Mouse (Mus musculus): ENCODE data around the gene Rtn1. TPM values are rescaled to one million over a fixed set of nuclear protein-coding genes. Genes with fewer than 3 reads are reported as not detected.

The Rtn1 gene
- polyA plus RNA-seq, 1 experiment from 2014 or later: 1,241 TPM

DNA sequence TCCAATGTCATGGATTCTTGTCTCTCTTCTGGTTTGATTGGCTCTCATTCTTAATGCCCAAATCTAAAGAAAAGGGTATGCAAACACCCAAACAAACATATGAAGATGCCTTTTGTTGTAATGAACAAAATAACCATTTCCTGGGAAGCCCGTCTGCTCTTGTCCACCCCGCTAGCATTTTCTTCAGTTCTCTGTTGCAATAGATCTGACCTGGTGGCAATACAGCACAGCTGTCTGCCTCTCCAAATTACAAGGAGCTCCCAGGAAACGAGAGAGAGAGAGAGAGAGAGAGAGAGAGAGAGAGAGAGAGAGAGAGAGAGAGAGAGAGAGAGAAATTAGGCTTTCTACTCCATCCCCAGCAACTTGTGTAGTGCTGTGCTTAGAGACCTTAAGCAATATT lies 42.1 kb downstream of the Rtn1 start:
- Histone ChIP-seq H3K27me3 (no peaks in the 10 kb centered on the region), H3K4me1 (peaks cover 22% of the 10 kb centered on the region), H3K36me3 (ENCODE audit: poor library complexity, severe bottlenecking) (no peaks in the 10 kb centered on the region), H3K27ac (0 out of 2 replicates have a peak overlapping the region, but pooled peaks have one; percentile 63), H3K4me2 (no peak overlapping the region), H3K9ac (no peak overlapping the region), H3K4me3 (no peak overlapping the region), H3K9me3 (replicated peaks) (no peaks in the 10 kb centered on the region)
- no peak for ATAC-seq
- 24% methylated on average over 3 of the region's 3 CpGs for WGBS

- Histone ChIP-seq H3K27ac (peak overlapping the region; percentile 63), H3K9me3 (replicated peaks) (no peaks in the 10 kb centered on the region), H3K4me3 (no peak overlapping the region), H3K27me3 (no peaks in the 10 kb centered on the region), H3K36me3 (ENCODE audit: poor library complexity, severe bottlenecking) (no peaks in the 10 kb centered on the region), H3K4me2 (no peak overlapping the region), H3K9ac (no peak overlapping the region), H3K4me1 (peaks cover 22% of the 10 kb centered on the region)
- peak; percentile 58 for ATAC-seq
- 80% methylated on average over 2 of the region's 2 CpGs for WGBS
Measured at GRCm38 (mm10) chr12:72366104-72366437, 42.8 kb downstream of the Rtn1 start.

DNA sequence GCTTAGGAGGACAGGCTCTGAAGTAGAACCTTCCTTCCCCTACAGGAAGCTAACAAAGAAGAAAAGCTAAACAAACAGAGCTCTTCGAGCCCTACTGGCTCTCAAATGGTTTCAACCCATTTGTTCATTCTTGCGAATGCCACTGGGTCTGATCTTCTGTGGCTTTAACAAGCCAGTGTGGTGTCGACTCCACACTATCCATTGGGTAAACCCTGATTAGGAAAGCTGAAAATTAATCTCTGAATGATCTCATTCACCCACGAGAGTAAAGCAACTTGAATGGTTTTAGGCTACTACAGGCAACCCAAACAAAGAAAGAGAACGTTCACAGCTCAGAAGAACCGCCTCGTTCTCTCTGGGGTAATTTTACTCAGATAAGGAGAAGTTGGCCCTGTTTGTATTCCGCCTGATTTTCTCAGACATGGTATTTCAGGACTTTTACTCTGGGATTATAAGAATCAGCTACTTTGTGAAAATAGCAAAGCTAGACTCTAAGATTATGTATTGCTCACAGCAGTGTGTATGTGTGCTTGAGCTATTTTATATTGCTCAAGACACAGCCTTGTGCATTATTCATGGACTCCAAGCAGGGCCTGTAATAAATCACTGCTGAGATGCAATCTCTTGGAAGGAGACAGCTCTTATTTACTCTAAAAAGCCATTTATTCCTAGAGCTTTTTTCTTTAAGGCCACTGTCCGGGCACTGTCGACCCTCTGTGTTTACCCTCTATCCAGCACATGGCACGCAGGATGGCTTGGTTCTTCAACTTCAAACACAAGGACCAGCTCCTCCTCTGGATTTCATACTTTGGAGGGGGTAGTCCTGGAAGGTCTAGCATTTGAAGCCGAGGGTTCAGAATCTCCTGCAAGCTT lies 43.4 kb downstream of the Rtn1 start:
- 32% methylated on average over 12 of the region's 12 CpGs for WGBS
- H3K4me1 ChIP-seq: peaks cover 22% of the 10 kb centered on the region
- H3K27ac ChIP-seq: peak overlapping the region; percentile 63
- H3K9ac ChIP-seq: no peak overlapping the region
- no peaks in the 10 kb centered on the region for H3K9me3 ChIP-seq (replicated peaks)
- no peaks in the 10 kb centered on the region for H3K36me3 ChIP-seq (ENCODE audit: poor library complexity, severe bottlenecking)
- H3K4me2 ChIP-seq: no peak overlapping the region
- no peaks in the 10 kb centered on the region for H3K27me3 ChIP-seq
- H3K4me3 ChIP-seq: no peak overlapping the region
- ATAC-seq: peak; percentile 73

DNA sequence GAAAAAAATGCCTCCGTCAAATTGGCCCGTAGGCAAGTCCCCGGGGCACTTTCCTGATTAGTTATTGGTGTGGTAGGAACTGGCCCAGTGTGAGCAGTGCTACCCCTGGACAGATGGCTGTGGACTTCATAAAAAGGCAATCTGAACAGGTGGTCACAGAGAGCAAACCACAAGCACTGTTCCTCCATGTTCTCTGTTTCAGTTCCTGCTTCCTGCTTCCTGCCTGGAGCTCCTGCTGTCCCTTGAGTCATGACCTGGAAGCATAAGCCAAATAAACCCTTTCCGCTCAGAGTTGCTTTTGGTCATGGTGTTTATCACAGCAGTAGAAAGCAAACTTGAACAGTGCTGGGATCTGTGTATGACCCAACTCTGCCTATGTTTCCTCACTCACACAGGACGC lies 44.3 kb downstream of the Rtn1 start:
- Histone ChIP-seq H3K9ac (no peak overlapping the region), H3K4me1 (peaks cover 22% of the 10 kb centered on the region), H3K4me2 (no peak overlapping the region), H3K9me3 (replicated peaks) (no peaks in the 10 kb centered on the region), H3K27ac (no peak overlapping the region), H3K36me3 (ENCODE audit: poor library complexity, severe bottlenecking) (no peaks in the 10 kb centered on the region), H3K27me3 (no peaks in the 10 kb centered on the region), H3K4me3 (no peak overlapping the region)
- ATAC-seq: no peak
- WGBS: 87% methylated on average over 5 of the region's 5 CpGs

GRCm38 (mm10) chr12:72361701-72362354 lies 47.0 kb downstream of the Rtn1 start:
- Histone ChIP-seq H3K4me1 (peaks cover 22% of the 10 kb centered on the region), H3K27me3 (no peaks in the 10 kb centered on the region), H3K36me3 (ENCODE audit: poor library complexity, severe bottlenecking) (no peaks in the 10 kb centered on the region), H3K4me2 (no peak overlapping the region), H3K9ac (no peak overlapping the region), H3K9me3 (replicated peaks) (no peaks in the 10 kb centered on the region), H3K4me3 (no peak overlapping the region), H3K27ac (no peak overlapping the region)
- 77% methylated on average over 9 of the region's 9 CpGs for WGBS
- ATAC-seq: no peak

DNA sequence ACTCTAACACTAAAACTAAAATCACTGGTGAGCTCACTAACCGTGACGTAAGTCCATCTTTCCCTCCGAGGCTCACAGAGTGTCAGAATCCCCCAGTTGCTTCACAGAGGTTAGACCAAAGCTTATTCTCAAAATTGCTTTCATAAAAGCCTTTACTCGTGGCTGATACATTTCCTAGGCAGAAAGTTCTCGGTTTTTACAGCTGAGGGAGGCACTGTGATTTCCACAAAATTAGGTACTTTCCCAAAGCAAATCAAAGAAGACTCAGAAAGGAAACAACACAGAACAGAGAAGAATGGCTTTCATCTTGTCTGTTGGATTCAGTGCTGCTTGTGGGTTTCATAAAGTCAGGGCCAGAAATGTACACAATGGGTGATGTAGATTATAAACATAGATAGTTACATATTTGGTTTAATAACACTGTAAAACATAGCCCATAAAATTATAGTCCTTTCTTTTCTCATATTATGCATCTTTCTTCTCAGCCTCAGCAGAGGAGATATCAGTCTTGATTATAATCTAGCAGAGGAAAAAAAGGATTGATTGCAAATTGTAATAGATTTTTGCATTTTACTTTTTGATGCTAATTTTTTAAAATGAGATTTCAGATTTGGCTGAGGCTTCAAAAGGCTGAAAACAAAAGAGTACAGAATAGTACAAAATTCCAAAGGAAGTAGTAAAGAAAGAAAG lies 47.8 kb downstream of the Rtn1 start:
- no peaks in the 10 kb centered on the region for H3K9me3 ChIP-seq (replicated peaks)
- no peak overlapping the region for H3K4me2 ChIP-seq
- ATAC-seq: no peak
- H3K36me3 ChIP-seq (ENCODE audit: poor library complexity, severe bottlenecking): no peaks in the 10 kb centered on the region
- H3K9ac ChIP-seq: no peak overlapping the region
- peaks cover 14% of the 10 kb centered on the region for H3K4me1 ChIP-seq
- no peaks in the 10 kb centered on the region for H3K27me3 ChIP-seq
- no peak overlapping the region for H3K27ac ChIP-seq
- 77% methylated on average over 5 of the region's 5 CpGs for WGBS
- H3K4me3 ChIP-seq: no peak overlapping the region

- Histone ChIP-seq H3K4me1 (0 out of 2 replicates have a peak, but pooled peaks cover 2% of the 10 kb centered on the region), H3K27me3 (no peaks in the 10 kb centered on the region), H3K27ac (no peak overlapping the region), H3K9ac (no peak overlapping the region), H3K4me2 (no peak overlapping the region), H3K9me3 (replicated peaks) (no peaks in the 10 kb centered on the region), H3K4me3 (no peak overlapping the region), H3K36me3 (ENCODE audit: poor library complexity, severe bottlenecking) (no peaks in the 10 kb centered on the region)
- 74% methylated on average over 3 of the region's 3 CpGs for WGBS
- ATAC-seq: no peak
Measured at GRCm38 (mm10) chr12:72359903-72360302, 49.0 kb downstream of the Rtn1 start.

- Histone ChIP-seq H3K9me3 (replicated peaks) (no peaks in the 10 kb centered on the region), H3K4me2 (no peak overlapping the region), H3K9ac (no peak overlapping the region), H3K36me3 (ENCODE audit: poor library complexity, severe bottlenecking) (no peaks in the 10 kb centered on the region), H3K4me3 (no peak overlapping the region), H3K27ac (no peak overlapping the region), H3K4me1 (no peaks in the 10 kb centered on the region), H3K27me3 (no peaks in the 10 kb centered on the region)
- no peak for ATAC-seq
- 48% methylated on average over 11 of the region's 11 CpGs for WGBS
Measured at GRCm38 (mm10) chr12:72357667-72358420, 51.0 kb downstream of the Rtn1 start.

DNA sequence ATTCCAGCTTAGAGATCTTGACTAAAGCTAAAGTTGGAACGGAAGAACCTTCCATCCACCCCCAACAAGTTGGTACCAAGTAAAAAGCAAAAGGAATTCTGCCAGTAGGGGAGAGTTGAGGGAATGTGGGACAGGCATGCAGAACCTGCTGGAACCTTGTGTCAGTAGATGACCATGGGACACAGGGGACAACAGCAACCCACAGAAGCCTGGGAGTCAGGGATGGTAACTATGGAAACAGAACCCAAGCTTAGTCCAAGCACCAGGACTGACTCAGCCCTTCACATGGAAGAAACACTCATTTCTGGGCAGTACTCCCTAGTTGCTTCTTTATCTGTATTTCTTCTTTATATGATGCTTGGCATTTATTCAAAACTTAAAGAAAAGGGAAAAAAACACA lies 54.6 kb downstream of the Rtn1 start:
- no peaks in the 10 kb centered on the region for H3K4me1 ChIP-seq
- H3K9me3 ChIP-seq (replicated peaks): no peaks in the 10 kb centered on the region
- no peaks in the 10 kb centered on the region for H3K36me3 ChIP-seq (ENCODE audit: poor library complexity, severe bottlenecking)
- 100% methylated on average over 1 of the region's 1 CpGs for WGBS
- no peak overlapping the region for H3K4me2 ChIP-seq
- no peak overlapping the region for H3K9ac ChIP-seq
- no peaks in the 10 kb centered on the region for H3K27me3 ChIP-seq
- no peak for ATAC-seq
- H3K4me3 ChIP-seq: no peak overlapping the region
- H3K27ac ChIP-seq: no peak overlapping the region

DNA sequence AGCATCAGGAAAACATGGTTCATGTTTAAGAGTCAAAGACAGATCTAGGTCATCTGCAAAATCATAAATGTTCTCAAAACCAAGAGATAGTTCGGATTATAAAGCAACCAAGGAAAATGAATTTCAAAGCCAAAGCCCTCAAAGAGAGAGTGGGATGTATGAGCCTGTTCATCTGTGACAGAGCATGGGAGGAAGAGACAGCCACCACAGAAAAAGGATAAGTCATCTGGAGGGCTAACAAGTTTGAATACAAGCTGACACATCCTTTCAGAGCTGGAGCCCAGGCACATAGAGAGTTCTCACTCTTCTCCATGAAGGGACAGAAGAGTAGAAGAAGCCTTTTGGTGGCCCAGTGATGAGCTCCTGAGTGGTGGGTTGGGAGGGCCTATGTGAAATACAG lies 55.3 kb downstream of the Rtn1 start:
- H3K27ac ChIP-seq: no peak overlapping the region
- H3K9me3 ChIP-seq (replicated peaks): no peaks in the 10 kb centered on the region
- H3K9ac ChIP-seq: no peak overlapping the region
- no peak overlapping the region for H3K4me2 ChIP-seq
- no peaks in the 10 kb centered on the region for H3K4me1 ChIP-seq
- H3K36me3 ChIP-seq (ENCODE audit: poor library complexity, severe bottlenecking): no peaks in the 10 kb centered on the region
- ATAC-seq: no peak
- H3K4me3 ChIP-seq: no peak overlapping the region
- no peaks in the 10 kb centered on the region for H3K27me3 ChIP-seq
- WGBS: 90% methylated on average over 1 of the region's 1 CpGs

DNA sequence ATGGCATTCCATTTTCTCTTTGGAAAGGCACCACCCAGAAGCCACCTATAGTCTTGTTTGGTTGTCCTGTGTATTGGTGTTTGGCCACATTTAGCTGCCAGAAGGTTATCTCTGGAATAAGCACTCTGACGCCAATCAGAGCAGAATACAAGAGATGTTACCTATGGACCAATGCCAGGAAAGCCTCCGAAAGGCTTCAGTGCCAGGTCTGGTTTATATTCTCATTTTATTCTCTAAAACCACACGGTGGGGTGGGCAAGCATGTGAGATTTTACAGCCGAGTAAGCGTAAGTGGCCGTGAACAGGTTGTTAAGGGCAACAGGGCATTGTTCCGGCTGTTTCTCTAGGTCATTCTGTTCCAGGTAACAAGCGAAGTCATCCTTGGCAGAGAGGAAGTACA lies 60.3 kb downstream of the Rtn1 start:
- H3K4me2 ChIP-seq: no peak overlapping the region
- 83% methylated on average over 8 of the region's 8 CpGs for WGBS
- no peaks in the 10 kb centered on the region for H3K36me3 ChIP-seq (ENCODE audit: poor library complexity, severe bottlenecking)
- no peaks in the 10 kb centered on the region for H3K27me3 ChIP-seq
- no peaks in the 10 kb centered on the region for H3K9me3 ChIP-seq (replicated peaks)
- H3K27ac ChIP-seq: no peak overlapping the region
- no peak overlapping the region for H3K4me3 ChIP-seq
- no peaks in the 10 kb centered on the region for H3K4me1 ChIP-seq
- no peak overlapping the region for H3K9ac ChIP-seq
- no peak for ATAC-seq

- ATAC-seq: no peak
- H3K36me3 ChIP-seq (ENCODE audit: poor library complexity, severe bottlenecking): no peaks in the 10 kb centered on the region
- H3K9ac ChIP-seq: no peak overlapping the region
- H3K4me3 ChIP-seq: no peak overlapping the region
- no peaks in the 10 kb centered on the region for H3K4me1 ChIP-seq
- whole genome bisulfite sequencing: 75% methylated on average over 1 of the region's 1 CpGs
- H3K27ac ChIP-seq: no peak overlapping the region
- H3K27me3 ChIP-seq: no peaks in the 10 kb centered on the region
- H3K4me2 ChIP-seq: no peak overlapping the region
- no peaks in the 10 kb centered on the region for H3K9me3 ChIP-seq (replicated peaks)
Measured at GRCm38 (mm10) chr12:72347184-72347583, 61.7 kb downstream of the Rtn1 start.

Measured in forebrain, embryonic 13.5 days (tissue).